Mouse (Mus musculus): ENCODE data around the gene Psmb9.
A peak's percentile ranks its signal among the peaks of the same experiment; 100 is the strongest.

Psmb9 gene

GRCm38 (mm10) chr17:34140240-34140639 is 47.3 kb downstream of the Psmb9 start:
- DNase-seq (ENCODE audit: extremely low spot score, low spot score), result no peak

- peak; percentile 51 for DNase-seq (ENCODE audit: extremely low spot score, low spot score)
These were observed 48.1 kb downstream of the Psmb9 start for GRCm38 (mm10) chr17:34139416-34139815.

GRCm38 (mm10) chr17:34138655-34139054 is 48.9 kb downstream of the Psmb9 start:
- no peak for DNase-seq (ENCODE audit: extremely low spot score, low spot score)

GRCm38 (mm10) chr17:34137601-34138000 is 50.0 kb downstream of the Psmb9 start:
- DNase-seq (ENCODE audit: extremely low spot score, low spot score), result no peak

- DNase-seq (ENCODE audit: extremely low spot score, low spot score), result peak; percentile 99
These were observed 52.0 kb downstream of the Psmb9 start for GRCm38 (mm10) chr17:34135297-34136224.

GRCm38 (mm10) chr17:34134451-34134850 is 53.1 kb downstream of the Psmb9 start:
- no peak for DNase-seq (ENCODE audit: extremely low spot score, low spot score)

- DNase-seq (ENCODE audit: extremely low spot score, low spot score), result no peak
These were observed 54.3 kb downstream of the Psmb9 start for GRCm38 (mm10) chr17:34133289-34133688.

Data from neural tube, embryonic 10.5 days (tissue).